Mouse (Mus musculus): ENCODE measurements around the gene Ndufv3. TPM values are rescaled to one million over a fixed set of nuclear protein-coding genes. Genes with fewer than 3 reads are reported as not detected.

The Ndufv3 gene
- total RNA-seq, 2 experiments from 2014 or later, result 329 to 338 TPM

DNA sequence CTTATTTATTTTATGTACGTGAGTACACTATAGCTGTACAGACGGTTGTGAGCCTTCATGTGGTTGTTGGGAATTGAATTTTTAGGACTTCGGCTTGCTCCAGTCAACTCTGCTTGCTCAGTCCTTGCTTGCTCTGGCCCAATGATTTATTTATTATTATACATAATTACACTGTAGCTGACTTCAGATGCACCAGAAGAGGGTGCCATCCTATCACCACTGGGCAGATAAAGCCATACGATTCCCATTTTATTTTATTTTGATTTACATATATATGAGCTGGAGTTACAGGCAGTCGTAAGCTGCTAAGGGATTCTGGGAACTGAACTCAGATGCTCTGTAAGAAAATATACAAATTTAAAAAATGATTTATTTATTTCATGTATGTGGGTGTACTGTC lies 51.8 kb downstream of the Ndufv3 start:
- DNase-seq (ENCODE audit: extremely low spot score in 1 of 2, low spot score in 2 of 2), result no peak
- intact Hi-C loops (cut with DNase I), result loop anchor here (5.0 kb wide), 1 partner anchor 66 kb away; the partner anchor contains the start of gene Cbs

DNA sequence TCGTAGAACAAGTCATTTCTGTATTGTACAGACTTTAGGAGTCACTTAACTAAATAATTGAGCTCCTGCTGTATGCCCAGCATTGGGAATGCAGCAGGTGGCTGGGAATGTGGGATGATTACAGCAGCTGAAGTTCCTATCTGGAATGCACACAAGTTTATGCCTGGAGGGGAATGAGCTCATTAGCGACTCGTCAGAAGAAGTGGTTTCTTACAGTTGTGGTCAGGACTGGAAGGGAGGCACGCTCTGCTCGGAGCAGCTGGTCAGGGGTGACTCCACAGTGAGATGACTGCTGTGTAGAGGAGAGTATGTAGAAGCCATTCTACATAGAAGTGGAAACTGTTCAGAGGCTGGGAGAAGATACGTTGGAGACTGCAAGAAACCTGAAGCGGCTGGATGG lies 54.7 kb downstream of the Ndufv3 start:
- intact Hi-C loops (cut with DNase I), result loop anchor here (5.0 kb wide), 1 partner anchor 63 kb away; the partner anchor contains the start of gene Cbs

GRCm38 (mm10) chr17:31576394-31577175 lies 56.7 kb downstream of the Ndufv3 start:
- no peak for DNase-seq (ENCODE audit: extremely low spot score in 1 of 2, low spot score in 2 of 2)
- intact Hi-C loops (cut with DNase I), result no loop called here

More for the DNA sequence above, 54.7 kb downstream of the Ndufv3 start:
- no peak for DNase-seq (ENCODE audit: extremely low spot score in 1 of 2, low spot score in 2 of 2)

- no peak for DNase-seq (ENCODE audit: extremely low spot score in 1 of 2, low spot score in 2 of 2)
- intact Hi-C loops (cut with DNase I), result no loop called here
Observed at GRCm38 (mm10) chr17:31580344-31580743, 60.4 kb downstream of the Ndufv3 start.

Small RNA genes within 50 kb of the gene (microRNA-seq; reads per million reads assigned to microRNA genes)
- gene Gm24970, result not detected

Other genes starting within 250 kb of the Ndufv3 start
- 10 to 100 TPM; 12.1 to 14.2 TPM for gene Rsph1, start 242.7 kb upstream of the Ndufv3 start, total RNA-seq (2021)
- 1 to 10 TPM; 6.7 to 7.5 TPM for gene Slc37a1, start 233.3 kb upstream of the Ndufv3 start, total RNA-seq (2021)
- gene Pde9a, start 133.9 kb upstream of the Ndufv3 start, total RNA-seq (2021), result 10 to 100 TPM; 32.8 to 41.4 TPM
- gene Wdr4, start 135 bp upstream of the Ndufv3 start, total RNA-seq (2021), result 10 to 100 TPM; 29.4 to 38.2 TPM
- gene Pknox1, start 44.6 kb downstream of the Ndufv3 start, total RNA-seq (2021), result 10 to 100 TPM; 14.1 to 14.4 TPM
- 10 to 100 TPM; 39.4 to 64.4 TPM for gene Cbs, start 117.1 kb downstream of the Ndufv3 start, total RNA-seq (2021)
- 100 to 1,000 TPM; 115 to 118 TPM for gene U2af1, start 138.8 kb downstream of the Ndufv3 start, total RNA-seq (2021)
- gene Cryaa, start 157.7 kb downstream of the Ndufv3 start, total RNA-seq (2021), result 1 to 10 TPM in 1 of 2 experiments, under 1 TPM in 1; 0.85 to 1.2 TPM